Mouse (Mus musculus) liver, embryonic 12.5 days (tissue): ENCODE data around the gene Gm44511. TPM values are rescaled to one million over a fixed set of nuclear protein-coding genes. Genes with fewer than 3 reads are reported as not detected.
"Not testable (repeated sequence)": the region's sequence is repeated elsewhere in the genome, so short reads cannot be mapped to it uniquely, and the experiment has no call there.

Experiments used
- ATAC-seq: fragments of 200-750 bp; cut with Nextera tagmentation; 2 replicates; pipeline ENCODE4 v1.8.0; 2017; ENCODE audit warnings: moderate number of reproducible peaks, mild to moderate bottlenecking, moderate library complexity
- H3K27ac ChIP-seq: fragments of 300-500 bp; sonication (generic); 2 replicates; pipeline ENCODE4 v1.5.1; 2016; ENCODE audit warnings: mild to moderate bottlenecking
- H3K27me3 ChIP-seq: fragments of 300-500 bp; sonication (generic); replicated peaks from 2 replicates; pipeline ENCODE4 v1.6.1; 2016; ENCODE audit warnings: mild to moderate bottlenecking, moderate library complexity
- H3K36me3 ChIP-seq: fragments of 300-500 bp; sonication (generic); 2 replicates; pipeline ENCODE4 v1.6.1; 2016; ENCODE audit warnings: mild to moderate bottlenecking, moderate library complexity
- H3K4me1 ChIP-seq: fragments of 300-500 bp; sonication (generic); 2 replicates; pipeline ENCODE4 v1.6.1; 2016
- H3K4me2 ChIP-seq: fragments of 300-500 bp; sonication (generic); 2 replicates; pipeline ENCODE4 v1.6.1; 2016; ENCODE audit warnings: mild to moderate bottlenecking, moderate library complexity
- H3K4me3 ChIP-seq: fragments of 300-500 bp; sonication (generic); 2 replicates; pipeline ENCODE4 v1.5.1; 2016; ENCODE audit warnings: mild to moderate bottlenecking, moderate library complexity
- H3K9ac ChIP-seq: fragments of 300-500 bp; sonication (generic); 2 replicates; pipeline ENCODE4 v1.6.1; 2016; ENCODE audit warnings: mild to moderate bottlenecking, moderate library complexity
- H3K9me3 ChIP-seq: fragments of 300-500 bp; sonication (generic); replicated peaks from 2 replicates; pipeline ENCODE4 v1.6.1; 2016; ENCODE audit warnings: mild to moderate bottlenecking, moderate library complexity
- WGBS: fragments of 180-500 bp; shearing (Covaris S2); methylation state at CpG from one replicate; pipeline ENCODE4 v1.1.7; 2016; ENCODE audit not compliant: insufficient replicate concordance; 5-methylcytosine and 5-hydroxymethylcytosine counted together
- polyA plus RNA-seq: library from polyadenylated mRNA; unstranded; fragments of >200 nt; fragmentation: Nextera tagmentation; extraction: Ambion mirVana; gene quantifications from 2 replicates; pipeline ENCODE4 v1.2.1, GENCODE M21; 2016

Gene Gm44511
- polyA plus RNA-seq, 1 experiment from 2014 or later: not detected

- 33% methylated on average over 8 of the region's 8 CpGs for WGBS
- no peak overlapping the region for H3K9ac ChIP-seq
- peaks cover 42% of the 10 kb centered on the region for H3K4me1 ChIP-seq
- H3K9me3 ChIP-seq: no peaks in the 10 kb centered on the region
- no peak for ATAC-seq
- H3K4me3 ChIP-seq: no peak overlapping the region
- no peaks in the 10 kb centered on the region for H3K36me3 ChIP-seq
- H3K4me2 ChIP-seq: 0 out of 2 replicates have a peak overlapping the region, but pooled peaks have one; percentile 10
- no peak overlapping the region for H3K27ac ChIP-seq
- H3K27me3 ChIP-seq: no peaks in the 10 kb centered on the region
Observed at GRCm38 (mm10) chr6:128796321-128796955, 29.7 kb downstream of the Gm44511 start.

- Histone ChIP-seq H3K27ac (no peak overlapping the region), H3K9me3 (no peaks in the 10 kb centered on the region), H3K4me2 (no peak overlapping the region), H3K4me3 (no peak overlapping the region), H3K4me1 (peaks cover 36% of the 10 kb centered on the region), H3K27me3 (no peaks in the 10 kb centered on the region), H3K9ac (no peak overlapping the region), H3K36me3 (no peaks in the 10 kb centered on the region)
- 17% methylated on average over 6 of the region's 6 CpGs for WGBS
- no peak for ATAC-seq
Observed at GRCm38 (mm10) chr6:128793734-128794133, 32.4 kb downstream of the Gm44511 start.

- H3K4me2 ChIP-seq, H3K36me3 ChIP-seq, H3K27me3 ChIP-seq, H3K9ac ChIP-seq, ATAC-seq, H3K27ac ChIP-seq, H3K9me3 ChIP-seq, H3K4me3 ChIP-seq: not testable (repeated sequence)
- WGBS: 64% methylated on average over 4 of the region's 4 CpGs
- peaks cover 13% of the 10 kb centered on the region for H3K4me1 ChIP-seq
Observed at GRCm38 (mm10) chr6:128790491-128790994, 35.6 kb downstream of the Gm44511 start.

- Histone ChIP-seq H3K27me3 (no peaks in the 10 kb centered on the region), H3K9ac (no peak within 1 kb of the TSS), H3K4me1 (peaks cover 13% of the 10 kb centered on the region), H3K27ac (no peak within 1 kb of the TSS), H3K9me3 (no peaks in the 10 kb centered on the region), H3K36me3 (no peaks in the 10 kb centered on the region), H3K4me2 (no peak within 1 kb of the TSS), H3K4me3 (no peak within 1 kb of the TSS)
- WGBS: 58% methylated on average over 2 of the region's 2 CpGs
- no peak for ATAC-seq
Observed at GRCm38 (mm10) chr6:128789115-128789514, 37.0 kb downstream of the Gm44511 start, which contains the start of gene Klrb1c. Gene Klrb1c, minus strand, starts transcription at chr6:128789215.

- Histone ChIP-seq H3K36me3 (no peaks in the 10 kb centered on the region), H3K4me2 (no peak overlapping the region), H3K9me3 (no peaks in the 10 kb centered on the region), H3K4me1 (peaks cover 9% of the 10 kb centered on the region), H3K27me3 (no peaks in the 10 kb centered on the region), H3K27ac (no peak overlapping the region), H3K9ac (no peak overlapping the region), H3K4me3 (no peak overlapping the region)
- 67% methylated on average over 1 of the region's 1 CpGs for WGBS
- ATAC-seq: no peak
Observed at GRCm38 (mm10) chr6:128788517-128788916, 37.6 kb downstream of the Gm44511 start.

GRCm38 (mm10) chr6:128786396-128786795 is 39.7 kb downstream of the Gm44511 start:
- H3K27me3 ChIP-seq, H3K36me3 ChIP-seq, H3K4me1 ChIP-seq, H3K27ac ChIP-seq, ATAC-seq, H3K4me2 ChIP-seq, H3K9ac ChIP-seq, H3K4me3 ChIP-seq, H3K9me3 ChIP-seq: not testable (repeated sequence)
- 67% methylated on average over 1 of the region's 1 CpGs for WGBS

GRCm38 (mm10) chr6:128769481-128770253 is 56.4 kb downstream of the Gm44511 start:
- no peak overlapping the region for H3K4me2 ChIP-seq
- peaks cover 10% of the 10 kb centered on the region; the same call in 1 of the 2 replicates for H3K4me1 ChIP-seq

GRCm38 (mm10) chr6:128768047-128768446 is 58.1 kb downstream of the Gm44511 start:
- no peaks in the 10 kb centered on the region for H3K36me3 ChIP-seq
- H3K27ac ChIP-seq: no peak overlapping the region
- H3K27me3 ChIP-seq: no peaks in the 10 kb centered on the region
- no peaks in the 10 kb centered on the region for H3K9me3 ChIP-seq
- H3K4me1 ChIP-seq: peaks cover 19% of the 10 kb centered on the region
- no peak overlapping the region for H3K4me2 ChIP-seq
- no peak for ATAC-seq
- H3K9ac ChIP-seq: no peak overlapping the region
- H3K4me3 ChIP-seq: no peak overlapping the region
- WGBS: 55% methylated on average over 4 of the region's 4 CpGs

More at GRCm38 (mm10) chr6:128769481-128770253, 56.4 kb downstream of the Gm44511 start:
- Histone ChIP-seq H3K9me3 (peaks cover 9% of the 10 kb centered on the region; the same call in 1 of the 2 replicates), H3K27ac (no peak overlapping the region), H3K27me3 (no peaks in the 10 kb centered on the region), H3K9ac (no peak overlapping the region), H3K36me3 (no peaks in the 10 kb centered on the region), H3K4me3 (no peak overlapping the region)
- ATAC-seq: no peak
- WGBS: 75% methylated on average over 10 of the region's 10 CpGs

- Histone ChIP-seq H3K4me2 (0 out of 2 replicates have a peak overlapping the region, but pooled peaks have one; percentile 17), H3K4me1 (peaks cover 19% of the 10 kb centered on the region)
- H3K9ac ChIP-seq, H3K4me3 ChIP-seq, H3K9me3 ChIP-seq, H3K36me3 ChIP-seq, ATAC-seq, H3K27ac ChIP-seq, H3K27me3 ChIP-seq: not testable (repeated sequence)
- WGBS: 57% methylated on average over 6 of the region's 6 CpGs
Observed at GRCm38 (mm10) chr6:128766486-128767254, 59.4 kb downstream of the Gm44511 start.

- Histone ChIP-seq H3K4me2 (no peak overlapping the region), H3K9me3 (no peaks in the 10 kb centered on the region), H3K27me3 (no peaks in the 10 kb centered on the region), H3K27ac (no peak overlapping the region), H3K4me3 (no peak overlapping the region), H3K9ac (no peak overlapping the region), H3K4me1 (peaks cover 21% of the 10 kb centered on the region), H3K36me3 (no peaks in the 10 kb centered on the region)
- 50% methylated on average over 1 of the region's 1 CpGs for WGBS
- ATAC-seq: no peak
Observed at GRCm38 (mm10) chr6:128765211-128765610, 60.9 kb downstream of the Gm44511 start.

GRCm38 (mm10) chr6:128764598-128764997 is 61.5 kb downstream of the Gm44511 start:
- Histone ChIP-seq H3K36me3 (no peaks in the 10 kb centered on the region), H3K27ac (peak overlapping the region; percentile 48; the same call in 1 of the 2 replicates)

More at GRCm38 (mm10) chr6:128764598-128764997, 61.5 kb downstream of the Gm44511 start:
- H3K4me2 ChIP-seq: peak overlapping the region; percentile 88
- H3K4me1 ChIP-seq: peaks cover 18% of the 10 kb centered on the region
- no peaks in the 10 kb centered on the region for H3K9me3 ChIP-seq
- H3K4me3 ChIP-seq: peak overlapping the region; percentile 66
- H3K27me3 ChIP-seq: no peaks in the 10 kb centered on the region
- no peak for ATAC-seq
- H3K9ac ChIP-seq: peak overlapping the region; percentile 68
- WGBS: 14% methylated on average over 5 of the region's 5 CpGs
